Mouse (Mus musculus) neural tube, embryonic 12.5 days (tissue): ENCODE measurements around the gene Lpgat1. TPM values are rescaled to one million over a fixed set of nuclear protein-coding genes. Genes with fewer than 3 reads are reported as not detected.

Source experiments
- ATAC-seq: fragments of 200-750 bp; cut with Nextera tagmentation; 2 replicates; pipeline ENCODE4 v1.8.0; 2017; ENCODE audit warnings: low read depth, mild to moderate bottlenecking, moderate TSS enrichment, moderate library complexity; ENCODE audit not compliant: low FRiP score
- H3K27ac ChIP-seq: fragments of 300-500 bp; sonication (generic); 2 replicates; pipeline ENCODE4 v1.5.1; 2016
- H3K27me3 ChIP-seq: fragments of 300-500 bp; sonication (generic); replicated peaks from 2 replicates; pipeline ENCODE4 v1.6.1; 2016; ENCODE audit warnings: mild to moderate bottlenecking
- H3K36me3 ChIP-seq: fragments of 300-500 bp; sonication (generic); 2 replicates; pipeline ENCODE4 v1.6.1; 2016; ENCODE audit warnings: mild to moderate bottlenecking
- H3K4me1 ChIP-seq: fragments of 300-500 bp; sonication (generic); 2 replicates; pipeline ENCODE4 v1.6.1; 2016
- H3K4me2 ChIP-seq: fragments of 300-500 bp; sonication (generic); replicated peaks from 2 replicates; pipeline ENCODE4 v1.6.1; 2016; ENCODE audit warnings: mild to moderate bottlenecking
- H3K4me3 ChIP-seq: fragments of 300-500 bp; sonication (generic); 2 replicates; pipeline ENCODE4 v1.5.1; 2016
- H3K9ac ChIP-seq: fragments of 300-500 bp; sonication (generic); 2 replicates; pipeline ENCODE4 v1.6.1; 2016; ENCODE audit warnings: mild to moderate bottlenecking
- H3K9me3 ChIP-seq: fragments of 300-500 bp; sonication (generic); 2 replicates; pipeline ENCODE4 v1.6.1; 2016; ENCODE audit warnings: mild to moderate bottlenecking
- WGBS: fragments of 180-500 bp; shearing (Covaris S2); methylation state at CpG from one replicate; pipeline ENCODE4 v1.1.7; 2016; 5-methylcytosine and 5-hydroxymethylcytosine counted together
- polyA plus RNA-seq: library from polyadenylated mRNA; unstranded; fragments of >200 nt; fragmentation: Nextera tagmentation; extraction: Ambion mirVana; gene quantifications from 2 replicates; pipeline ENCODE4 v1.2.1, GENCODE M21; 2016

Gene Lpgat1
- polyA plus RNA-seq, 1 experiment from 2014 or later: 46.3 TPM

GRCm38 (mm10) chr1:191812949-191813691 is 95.5 kb downstream of the Lpgat1 start:
- Histone ChIP-seq H3K9ac (no peak overlapping the region), H3K9me3 (no peaks in the 10 kb centered on the region), H3K4me3 (no peak overlapping the region), H3K4me1 (no peaks in the 10 kb centered on the region; the same call in none of the 2 replicates), H3K27me3 (no peaks in the 10 kb centered on the region), H3K36me3 (no peaks in the 10 kb centered on the region), H3K4me2 (no peak overlapping the region), H3K27ac (no peak overlapping the region)
- ATAC-seq: no peak
- 86% methylated on average over 13 of the region's 13 CpGs for WGBS

- H3K9ac ChIP-seq: no peak overlapping the region
- H3K9me3 ChIP-seq: no peaks in the 10 kb centered on the region
- no peaks in the 10 kb centered on the region; the same call in 1 of the 2 replicates for H3K4me1 ChIP-seq
- WGBS: 83% methylated on average over 4 of the region's 4 CpGs
- H3K4me3 ChIP-seq: no peak overlapping the region
- no peak for ATAC-seq
- no peaks in the 10 kb centered on the region for H3K27me3 ChIP-seq
- H3K4me2 ChIP-seq: no peak overlapping the region
- H3K36me3 ChIP-seq: no peaks in the 10 kb centered on the region
- H3K27ac ChIP-seq: no peak overlapping the region
Observed at GRCm38 (mm10) chr1:191814240-191814639, 96.6 kb downstream of the Lpgat1 start.

GRCm38 (mm10) chr1:191814935-191815334 is 97.3 kb downstream of the Lpgat1 start:
- 55% methylated on average over 5 of the region's 5 CpGs for WGBS
- H3K27me3 ChIP-seq: no peaks in the 10 kb centered on the region
- ATAC-seq: no peak
- no peak overlapping the region for H3K27ac ChIP-seq
- no peak overlapping the region for H3K4me3 ChIP-seq
- no peaks in the 10 kb centered on the region for H3K9me3 ChIP-seq
- no peaks in the 10 kb centered on the region; the same call in 1 of the 2 replicates for H3K4me1 ChIP-seq
- H3K4me2 ChIP-seq: no peak overlapping the region
- no peak overlapping the region for H3K9ac ChIP-seq
- no peaks in the 10 kb centered on the region for H3K36me3 ChIP-seq

GRCm38 (mm10) chr1:191816596-191816995 is 99.0 kb downstream of the Lpgat1 start:
- Histone ChIP-seq H3K36me3 (no peaks in the 10 kb centered on the region), H3K9me3 (no peaks in the 10 kb centered on the region), H3K27me3 (no peaks in the 10 kb centered on the region), H3K4me3 (no peak overlapping the region), H3K9ac (no peak overlapping the region), H3K4me1 (peaks cover 5% of the 10 kb centered on the region), H3K27ac (no peak overlapping the region), H3K4me2 (no peak overlapping the region)
- ATAC-seq: no peak
- 81% methylated on average over 3 of the region's 3 CpGs for WGBS

- no peak overlapping the region for H3K27ac ChIP-seq
- H3K4me3 ChIP-seq: no peak overlapping the region
- no peak; the same call in 1 of the 2 replicates for ATAC-seq
- H3K9ac ChIP-seq: no peak overlapping the region
- no peak overlapping the region for H3K4me2 ChIP-seq
- no peaks in the 10 kb centered on the region for H3K27me3 ChIP-seq
- WGBS: 41% methylated on average over 19 of the region's 19 CpGs
- peaks cover 15% of the 10 kb centered on the region for H3K4me1 ChIP-seq
- H3K9me3 ChIP-seq: no peaks in the 10 kb centered on the region
- H3K36me3 ChIP-seq: no peaks in the 10 kb centered on the region
Observed at GRCm38 (mm10) chr1:191817418-191818144, 99.9 kb downstream of the Lpgat1 start.

GRCm38 (mm10) chr1:191818145-191818631 is 100.6 kb downstream of the Lpgat1 start:
- Histone ChIP-seq H3K4me2 (no peak overlapping the region), H3K4me1 (peaks cover 17% of the 10 kb centered on the region), H3K27me3 (no peaks in the 10 kb centered on the region), H3K9ac (no peak overlapping the region), H3K4me3 (no peak overlapping the region), H3K27ac (no peak overlapping the region), H3K9me3 (no peaks in the 10 kb centered on the region), H3K36me3 (no peaks in the 10 kb centered on the region)
- ATAC-seq: no peak
- WGBS: 25% methylated on average over 6 of the region's 6 CpGs

- no peak for ATAC-seq
- H3K36me3 ChIP-seq: 0 out of 2 replicates have a peak, but pooled peaks cover under 1% of the 10 kb centered on the region
Observed at GRCm38 (mm10) chr1:191819026-191819425, 101.4 kb downstream of the Lpgat1 start.

GRCm38 (mm10) chr1:191820951-191821325 is 103.3 kb downstream of the Lpgat1 start:
- peak; percentile 55 for ATAC-seq
- Histone ChIP-seq H3K4me3 (peak overlapping the region; percentile 83), H3K9ac (peak overlapping the region; percentile 35; the same call in 1 of the 2 replicates), H3K9me3 (no peaks in the 10 kb centered on the region), H3K4me1 (peaks cover 17% of the 10 kb centered on the region), H3K27ac (no peak overlapping the region), H3K36me3 (peaks cover 14% of the 10 kb centered on the region), H3K4me2 (peak overlapping the region; percentile 75), H3K27me3 (no peaks in the 10 kb centered on the region)
- WGBS: 8% methylated on average over 15 of the region's 15 CpGs

More at GRCm38 (mm10) chr1:191819026-191819425, 101.4 kb downstream of the Lpgat1 start:
- no peak overlapping the region for H3K27ac ChIP-seq
- H3K9me3 ChIP-seq: no peaks in the 10 kb centered on the region
- H3K4me3 ChIP-seq: no peak overlapping the region
- H3K4me2 ChIP-seq: no peak overlapping the region
- H3K9ac ChIP-seq: no peak overlapping the region
- H3K27me3 ChIP-seq: no peaks in the 10 kb centered on the region
- peaks cover 17% of the 10 kb centered on the region for H3K4me1 ChIP-seq

GRCm38 (mm10) chr1:191821326-191822091 is 103.9 kb downstream of the Lpgat1 start, which contains the start of gene Nek2:
Gene Nek2, plus strand, starts transcription at chr1:191821444.
- peaks cover 17% of the 10 kb centered on the region for H3K4me1 ChIP-seq
- H3K9ac ChIP-seq: peak within 1 kb of the TSS; percentile 58
- under 1% methylated on average over 79 of the region's 79 CpGs for WGBS
- peak within 1 kb of the TSS; percentile 83 for H3K4me3 ChIP-seq
- ATAC-seq: peak; percentile 95
- H3K27ac ChIP-seq: no peak within 1 kb of the TSS
- H3K36me3 ChIP-seq: peaks cover 19% of the 10 kb centered on the region
- peak within 1 kb of the TSS; percentile 75 for H3K4me2 ChIP-seq
- no peaks in the 10 kb centered on the region for H3K27me3 ChIP-seq
- H3K9me3 ChIP-seq: no peaks in the 10 kb centered on the region

GRCm38 (mm10) chr1:191829124-191829523 is 111.5 kb downstream of the Lpgat1 start:
- WGBS: 88% methylated on average over 3 of the region's 3 CpGs
- Histone ChIP-seq H3K36me3 (peaks cover 69% of the 10 kb centered on the region), H3K9ac (no peak overlapping the region), H3K27me3 (no peaks in the 10 kb centered on the region), H3K4me3 (no peak overlapping the region), H3K4me2 (no peak overlapping the region), H3K4me1 (no peaks in the 10 kb centered on the region), H3K9me3 (no peaks in the 10 kb centered on the region), H3K27ac (no peak overlapping the region)
- ATAC-seq: no peak

GRCm38 (mm10) chr1:191833396-191833795 is 115.8 kb downstream of the Lpgat1 start:
- no peaks in the 10 kb centered on the region for H3K27me3 ChIP-seq
- H3K27ac ChIP-seq: no peak overlapping the region
- ATAC-seq: no peak
- H3K9me3 ChIP-seq: no peaks in the 10 kb centered on the region
- peaks cover 36% of the 10 kb centered on the region for H3K36me3 ChIP-seq
- H3K4me1 ChIP-seq: 0 out of 2 replicates have a peak, but pooled peaks cover 3% of the 10 kb centered on the region
- H3K4me2 ChIP-seq: no peak overlapping the region
- 95% methylated on average over 6 of the region's 6 CpGs for WGBS
- H3K9ac ChIP-seq: no peak overlapping the region
- no peak overlapping the region for H3K4me3 ChIP-seq
